Mouse (Mus musculus): ENCODE results near the gene Tomm70a. TPM values are rescaled to one million over a fixed set of nuclear protein-coding genes. Genes with fewer than 3 reads are reported as not detected.

The Tomm70a gene
- polyA plus RNA-seq, 1 experiment from 2014 or later, result 55.9 TPM

DNA sequence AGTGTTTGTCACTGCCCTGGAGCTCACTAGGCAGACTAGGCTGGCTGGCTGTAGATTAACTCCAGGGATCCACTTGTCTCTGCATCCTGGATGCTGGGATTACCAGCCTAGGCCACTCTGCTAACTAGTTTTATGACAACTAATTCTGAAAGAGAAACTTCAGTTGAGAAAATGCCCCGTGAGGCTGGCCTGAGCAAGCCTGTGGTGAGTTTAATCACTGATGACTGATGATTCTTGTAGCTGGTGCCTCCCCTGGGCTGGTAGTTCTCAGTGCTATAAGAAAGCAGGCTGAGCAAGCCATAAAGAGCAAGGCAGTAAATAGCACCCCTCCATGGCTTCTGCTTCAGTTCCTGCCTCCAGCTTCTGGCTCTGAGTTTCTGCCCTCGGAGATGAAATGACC, 54.2 kb downstream of the Tomm70a start:
- Histone ChIP-seq H3K36me3 (peaks cover 10% of the 10 kb centered on the region), H3K9me3 (no peaks in the 10 kb centered on the region), H3K4me1 (0 out of 2 replicates have a peak, but pooled peaks cover 3% of the 10 kb centered on the region), H3K27me3 (no peaks in the 10 kb centered on the region), H3K4me2 (replicated peaks) (no peak overlapping the region), H3K9ac (replicated peaks) (no peak overlapping the region), H3K4me3 (no peak overlapping the region), H3K27ac (replicated peaks) (no peak overlapping the region)
- no peak for ATAC-seq (replicated peaks)
- whole genome bisulfite sequencing, result 76% methylated on average over 2 of the region's 2 CpGs

- no peaks in the 10 kb centered on the region for H3K27me3 ChIP-seq
- no peak overlapping the region for H3K4me3 ChIP-seq
- H3K9ac ChIP-seq (replicated peaks), result no peak overlapping the region
- WGBS, result 88% methylated on average over 7 of the region's 7 CpGs
- H3K4me1 ChIP-seq, result 0 out of 2 replicates have a peak, but pooled peaks cover 1% of the 10 kb centered on the region
- no peak overlapping the region for H3K27ac ChIP-seq (replicated peaks)
- peaks cover 15% of the 10 kb centered on the region for H3K36me3 ChIP-seq
- no peak for ATAC-seq (replicated peaks)
- no peaks in the 10 kb centered on the region for H3K9me3 ChIP-seq
- no peak overlapping the region for H3K4me2 ChIP-seq (replicated peaks)
Observed at GRCm38 (mm10) chr16:57176276-57176675, 54.8 kb downstream of the Tomm70a start.

DNA sequence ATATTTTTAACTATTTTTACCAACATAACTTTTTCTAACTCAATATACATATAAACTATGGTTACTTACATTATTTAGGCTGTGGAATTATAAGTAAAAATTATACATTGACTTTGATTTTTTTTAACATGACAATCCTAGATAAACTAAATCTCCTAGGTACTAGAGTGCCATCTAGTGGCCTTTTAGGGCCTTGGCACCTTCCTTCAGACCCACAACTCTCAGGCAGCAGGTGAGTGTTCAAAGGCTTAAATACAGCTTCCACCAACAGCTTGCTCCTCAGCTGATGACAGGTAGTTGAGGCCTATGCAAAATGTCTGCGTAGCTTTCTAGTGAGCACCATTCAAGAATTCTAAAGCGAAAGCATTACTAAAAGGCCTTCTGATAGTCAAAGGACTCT, 55.8 kb downstream of the Tomm70a start:
- no peaks in the 10 kb centered on the region for H3K9me3 ChIP-seq
- 0 out of 2 replicates have a peak, but pooled peaks have one; percentile 60 for ATAC-seq (replicated peaks)
- H3K4me3 ChIP-seq, result no peak overlapping the region
- no peaks in the 10 kb centered on the region for H3K4me1 ChIP-seq
- H3K4me2 ChIP-seq (replicated peaks), result no peak overlapping the region
- no peaks in the 10 kb centered on the region for H3K27me3 ChIP-seq
- peaks cover 24% of the 10 kb centered on the region for H3K36me3 ChIP-seq
- H3K27ac ChIP-seq (replicated peaks), result no peak overlapping the region
- WGBS, result 66% methylated on average over 2 of the region's 2 CpGs
- no peak overlapping the region for H3K9ac ChIP-seq (replicated peaks)

DNA sequence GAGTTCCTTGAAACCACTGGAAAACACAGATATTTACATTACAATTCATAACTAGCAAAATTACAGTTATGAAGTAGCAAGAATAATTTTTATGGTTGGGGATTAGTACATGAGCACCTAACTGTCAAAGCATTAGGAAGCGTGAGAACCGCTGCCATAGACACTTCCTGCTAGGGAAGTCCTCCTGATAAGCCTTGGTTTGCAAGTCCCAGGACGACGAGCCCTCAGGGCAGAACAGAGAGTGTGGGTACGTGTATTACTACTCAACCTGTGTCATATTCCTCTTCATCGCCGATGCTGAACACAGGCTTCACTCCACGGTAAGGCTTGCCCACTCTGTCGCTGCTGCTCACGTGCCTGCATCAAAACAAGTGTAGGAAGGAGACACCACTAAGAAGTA, 56.2 kb downstream of the Tomm70a start:
- Histone ChIP-seq H3K27me3 (no peaks in the 10 kb centered on the region), H3K4me3 (no peak overlapping the region), H3K36me3 (peaks cover 25% of the 10 kb centered on the region), H3K27ac (replicated peaks) (no peak overlapping the region), H3K9ac (replicated peaks) (no peak overlapping the region), H3K4me1 (no peaks in the 10 kb centered on the region), H3K9me3 (no peaks in the 10 kb centered on the region), H3K4me2 (replicated peaks) (no peak overlapping the region)
- 93% methylated on average over 10 of the region's 10 CpGs for WGBS
- ATAC-seq (replicated peaks), result no peak

DNA sequence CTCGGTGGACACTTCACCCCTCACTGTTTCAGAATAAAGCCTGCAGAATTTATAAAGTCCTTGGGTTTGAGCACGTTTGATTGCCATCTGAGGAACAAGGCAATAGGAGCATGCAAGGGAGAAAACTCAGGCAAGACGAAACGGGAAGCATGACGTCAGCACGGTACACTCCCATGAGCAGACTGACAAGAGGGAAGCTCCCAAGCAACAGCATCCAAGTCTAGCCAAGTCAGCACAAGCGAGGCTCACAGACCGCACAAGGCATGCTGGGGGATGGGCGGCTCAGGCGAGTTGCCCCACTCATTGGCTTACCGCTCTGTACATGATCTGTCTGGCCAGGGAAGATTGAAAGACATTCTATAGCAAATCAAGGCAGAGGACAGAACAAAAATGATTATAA, 59.7 kb downstream of the Tomm70a start:
- Histone ChIP-seq H3K4me3 (no peak overlapping the region), H3K4me2 (replicated peaks) (no peak overlapping the region), H3K4me1 (no peaks in the 10 kb centered on the region), H3K9me3 (no peaks in the 10 kb centered on the region), H3K9ac (replicated peaks) (no peak overlapping the region), H3K27ac (replicated peaks) (no peak overlapping the region), H3K36me3 (peaks cover 35% of the 10 kb centered on the region), H3K27me3 (no peaks in the 10 kb centered on the region)
- 85% methylated on average over 11 of the region's 11 CpGs for WGBS
- ATAC-seq (replicated peaks), result no peak

- 89% methylated on average over 5 of the region's 5 CpGs for WGBS
- H3K9me3 ChIP-seq, result no peaks in the 10 kb centered on the region
- no peak overlapping the region for H3K4me2 ChIP-seq (replicated peaks)
- H3K27me3 ChIP-seq, result no peaks in the 10 kb centered on the region
- no peak overlapping the region for H3K9ac ChIP-seq (replicated peaks)
- no peak for ATAC-seq (replicated peaks)
- H3K4me3 ChIP-seq, result no peak overlapping the region
- H3K27ac ChIP-seq (replicated peaks), result no peak overlapping the region
- H3K4me1 ChIP-seq, result no peaks in the 10 kb centered on the region
- peaks cover 35% of the 10 kb centered on the region for H3K36me3 ChIP-seq
Observed at GRCm38 (mm10) chr16:57182037-57182436, 60.5 kb downstream of the Tomm70a start.

- Histone ChIP-seq H3K4me1 (no peaks in the 10 kb centered on the region), H3K9ac (replicated peaks) (no peak overlapping the region), H3K4me3 (no peak overlapping the region), H3K27me3 (no peaks in the 10 kb centered on the region), H3K36me3 (peaks cover 48% of the 10 kb centered on the region), H3K4me2 (replicated peaks) (no peak overlapping the region), H3K9me3 (no peaks in the 10 kb centered on the region), H3K27ac (replicated peaks) (no peak overlapping the region)
- WGBS, result 89% methylated on average over 4 of the region's 4 CpGs
- no peak for ATAC-seq (replicated peaks)
Observed at GRCm38 (mm10) chr16:57186618-57187017, 65.1 kb downstream of the Tomm70a start.

DNA sequence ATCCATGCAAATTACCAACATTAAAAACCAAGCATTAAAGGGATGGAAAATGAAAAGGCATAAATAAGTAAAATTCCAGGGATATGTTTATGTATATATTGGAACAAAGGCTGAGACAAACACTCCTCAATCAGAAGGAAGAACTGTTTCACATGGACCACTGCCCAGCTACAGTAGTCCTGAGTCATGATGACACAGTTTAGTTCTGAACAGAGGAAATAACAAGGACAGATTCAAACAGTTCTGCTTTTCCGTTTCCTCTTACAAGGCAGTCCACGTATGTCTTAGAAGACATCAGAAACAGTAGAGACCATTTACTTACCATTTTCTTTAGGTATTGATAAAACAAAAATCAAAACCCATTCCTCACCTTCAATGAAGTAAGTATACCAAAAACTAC, 68.0 kb downstream of the Tomm70a start:
- Histone ChIP-seq H3K36me3 (peaks cover 34% of the 10 kb centered on the region), H3K9ac (replicated peaks) (no peak overlapping the region), H3K27me3 (no peaks in the 10 kb centered on the region), H3K27ac (replicated peaks) (no peak overlapping the region), H3K9me3 (no peaks in the 10 kb centered on the region), H3K4me2 (replicated peaks) (no peak overlapping the region), H3K4me3 (no peak overlapping the region), H3K4me1 (no peaks in the 10 kb centered on the region)
- no peak for ATAC-seq (replicated peaks)
- 90% methylated on average over 2 of the region's 2 CpGs for WGBS

DNA sequence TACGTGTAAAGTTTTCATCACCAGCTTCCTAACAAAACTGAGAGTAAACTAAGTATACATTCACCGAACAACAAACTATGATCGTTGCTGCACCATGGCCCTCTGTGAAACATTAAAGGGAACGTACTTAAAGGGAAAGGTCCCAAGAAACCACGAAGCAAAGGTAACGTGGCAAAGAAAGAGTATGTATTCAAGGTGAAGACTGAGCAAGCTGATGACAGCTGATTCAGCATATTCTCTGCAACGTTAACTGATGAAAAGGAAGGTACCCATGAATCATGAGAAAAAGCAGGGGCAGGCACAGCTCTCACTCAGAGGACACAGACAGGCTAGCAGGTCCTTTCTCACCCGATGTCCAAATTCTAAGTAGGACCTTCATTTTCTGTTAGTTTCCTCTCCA, 68.9 kb downstream of the Tomm70a start:
- Histone ChIP-seq H3K4me2 (replicated peaks) (no peak overlapping the region), H3K9ac (replicated peaks) (no peak overlapping the region), H3K36me3 (peaks cover 34% of the 10 kb centered on the region), H3K9me3 (no peaks in the 10 kb centered on the region), H3K27me3 (no peaks in the 10 kb centered on the region), H3K27ac (replicated peaks) (no peak overlapping the region), H3K4me3 (no peak overlapping the region), H3K4me1 (no peaks in the 10 kb centered on the region)
- no peak for ATAC-seq (replicated peaks)
- WGBS, result 93% methylated on average over 8 of the region's 8 CpGs

GRCm38 (mm10) chr16:57191214-57191613, 69.7 kb downstream of the Tomm70a start:
- no peaks in the 10 kb centered on the region for H3K27me3 ChIP-seq
- H3K27ac ChIP-seq (replicated peaks), result no peak overlapping the region
- no peak for ATAC-seq (replicated peaks)
- 89% methylated on average over 14 of the region's 14 CpGs for WGBS
- no peak overlapping the region for H3K4me2 ChIP-seq (replicated peaks)
- H3K4me3 ChIP-seq, result no peak overlapping the region
- no peak overlapping the region for H3K9ac ChIP-seq (replicated peaks)
- no peaks in the 10 kb centered on the region for H3K4me1 ChIP-seq
- peaks cover 30% of the 10 kb centered on the region for H3K36me3 ChIP-seq
- no peaks in the 10 kb centered on the region for H3K9me3 ChIP-seq

- Histone ChIP-seq H3K27ac (replicated peaks) (no peak overlapping the region), H3K4me2 (replicated peaks) (no peak overlapping the region), H3K4me3 (no peak overlapping the region), H3K36me3 (peaks cover 19% of the 10 kb centered on the region), H3K9ac (replicated peaks) (no peak overlapping the region), H3K27me3 (no peaks in the 10 kb centered on the region), H3K9me3 (no peaks in the 10 kb centered on the region), H3K4me1 (no peaks in the 10 kb centered on the region)
- ATAC-seq (replicated peaks), result no peak
- WGBS, result 86% methylated on average over 5 of the region's 5 CpGs
Observed at GRCm38 (mm10) chr16:57196590-57196989, 75.1 kb downstream of the Tomm70a start.

DNA sequence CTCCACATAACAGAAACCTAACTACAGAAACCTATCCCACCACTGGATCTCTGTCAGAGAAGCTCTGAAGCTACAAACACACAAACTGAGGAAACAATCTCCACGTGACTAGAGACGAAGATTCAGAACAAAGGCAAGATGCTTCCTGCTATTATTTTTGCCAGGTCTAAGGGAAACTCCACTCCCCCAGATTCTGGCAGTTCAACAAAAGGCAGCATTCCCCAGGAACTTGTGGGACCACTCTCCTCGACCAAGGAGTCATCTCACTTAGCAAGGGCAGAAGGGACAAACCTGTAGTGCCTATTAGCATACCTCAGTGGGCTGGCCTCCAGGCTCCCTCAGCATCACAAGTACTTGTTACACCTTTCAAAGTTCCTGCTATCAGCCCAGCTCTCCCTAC, 75.8 kb downstream of the Tomm70a start:
- Histone ChIP-seq H3K36me3 (peaks cover 12% of the 10 kb centered on the region), H3K9ac (replicated peaks) (no peak overlapping the region), H3K4me1 (no peaks in the 10 kb centered on the region), H3K4me2 (replicated peaks) (no peak overlapping the region), H3K27ac (replicated peaks) (no peak overlapping the region), H3K27me3 (no peaks in the 10 kb centered on the region), H3K4me3 (no peak overlapping the region), H3K9me3 (no peaks in the 10 kb centered on the region)
- 80% methylated on average over 3 of the region's 3 CpGs for WGBS
- no peak for ATAC-seq (replicated peaks)
